Mouse (Mus musculus) left cerebral cortex, adult 9 months (tissue): Measurements from ENCODE around the gene Scp2.

ENCODE experiments used
- DNase-seq, 2 experiments: peaks; one replicate each; pipeline ENCODE4 v3.0.0; 2022; ENCODE audit warnings: low spot score in 2 of 2

Gene Scp2

DNA sequence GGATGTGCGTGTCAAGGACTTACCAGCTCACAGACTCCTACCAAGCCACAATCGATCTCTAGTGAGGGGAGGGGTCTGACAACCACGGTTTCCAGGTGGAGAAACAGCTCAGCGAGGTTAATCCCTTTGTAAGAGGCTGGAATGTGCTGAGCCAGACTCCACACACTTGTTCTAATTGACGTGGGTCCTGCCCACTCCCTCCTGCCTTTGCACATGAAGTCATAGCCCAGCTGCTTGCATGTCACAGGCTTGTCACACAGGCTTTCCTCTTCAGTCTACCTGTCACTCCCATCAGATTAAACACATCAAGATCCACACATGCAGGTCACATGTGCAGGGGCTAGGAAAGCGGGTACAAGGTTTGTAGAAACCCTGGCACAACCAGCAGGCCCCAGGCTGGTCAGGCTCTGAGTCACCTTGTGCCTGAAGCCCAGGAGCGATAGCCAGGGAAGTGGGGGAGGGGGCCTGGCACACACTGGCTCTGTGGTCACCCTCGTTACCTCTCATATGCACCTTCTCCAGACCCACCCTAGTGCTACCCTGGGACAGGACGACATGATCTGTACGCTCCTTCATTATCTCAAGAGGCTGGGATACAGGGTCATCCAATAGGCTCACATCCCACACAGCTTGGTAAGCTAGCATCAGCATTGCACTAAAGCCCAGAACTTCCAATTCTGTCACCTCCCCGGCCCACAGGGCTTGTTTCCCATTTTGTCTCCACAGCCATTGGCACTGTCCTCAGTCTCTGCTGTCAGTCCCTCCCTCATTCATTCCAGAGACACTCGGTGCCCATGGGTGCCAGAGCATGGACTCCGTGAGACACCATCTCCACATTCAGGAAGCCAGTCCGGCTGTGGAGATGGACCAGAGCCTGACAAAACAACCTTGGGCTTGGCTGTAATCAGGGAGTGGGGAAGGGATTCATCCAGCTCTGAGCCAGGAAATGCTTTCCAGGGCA, 125.6 kb downstream of the Scp2 start:
- DNase-seq, result peak in 1 of 2 experiments; percentile 30

DNA sequence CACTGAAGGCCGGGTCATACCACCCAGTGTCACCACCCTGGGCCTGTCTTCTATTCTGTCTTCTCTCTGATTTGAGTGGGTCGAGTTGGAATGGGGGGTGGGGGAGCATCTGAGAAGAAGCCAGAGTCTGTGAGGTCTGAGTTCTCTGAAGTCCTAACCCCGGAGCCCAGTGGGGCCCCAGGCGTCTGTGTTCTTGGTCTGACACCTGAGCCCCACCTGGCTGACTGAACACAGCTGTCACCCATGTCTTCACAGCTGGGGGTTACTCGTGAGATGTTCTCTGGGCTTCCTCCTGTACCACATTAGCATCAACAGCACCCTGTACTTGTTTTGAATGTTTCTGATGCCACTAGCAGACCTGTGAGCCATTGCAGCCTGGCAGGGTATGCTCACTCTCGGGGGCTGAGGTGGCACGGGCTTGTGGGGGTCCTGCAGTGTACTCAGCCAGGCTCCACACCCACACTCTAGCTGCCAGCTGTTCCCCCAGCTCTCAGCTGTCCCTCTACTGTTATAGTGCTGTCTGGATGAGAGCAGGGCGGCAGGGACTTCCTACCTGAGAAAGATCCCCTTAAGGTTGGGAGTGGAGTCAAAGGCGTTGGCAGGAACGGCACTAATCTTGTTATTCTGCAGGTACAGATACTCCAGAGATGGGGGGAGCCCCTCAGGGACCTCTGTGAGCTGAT, 126.4 kb downstream of the Scp2 start:
- no peak for DNase-seq

DNA sequence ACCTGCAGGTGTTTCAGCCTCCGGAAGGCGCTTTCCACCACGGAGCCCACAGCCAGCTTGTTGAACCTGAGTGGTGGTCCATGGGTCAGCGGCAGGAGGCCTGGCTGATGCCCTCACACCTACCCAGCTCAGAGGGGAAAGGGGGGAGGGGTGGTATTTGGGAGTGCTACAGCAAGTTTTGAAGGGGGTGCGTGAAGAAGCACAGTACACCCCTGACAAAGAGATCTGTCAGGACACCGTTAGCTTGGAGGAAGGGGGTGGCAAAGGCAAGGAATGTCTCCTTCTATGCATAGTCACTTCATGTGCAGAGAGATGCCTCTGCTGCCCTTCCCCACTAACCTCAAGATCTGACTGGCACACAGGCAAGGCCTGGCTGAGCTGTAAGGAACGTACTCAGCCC, 127.0 kb downstream of the Scp2 start:
- no peak for DNase-seq

DNA sequence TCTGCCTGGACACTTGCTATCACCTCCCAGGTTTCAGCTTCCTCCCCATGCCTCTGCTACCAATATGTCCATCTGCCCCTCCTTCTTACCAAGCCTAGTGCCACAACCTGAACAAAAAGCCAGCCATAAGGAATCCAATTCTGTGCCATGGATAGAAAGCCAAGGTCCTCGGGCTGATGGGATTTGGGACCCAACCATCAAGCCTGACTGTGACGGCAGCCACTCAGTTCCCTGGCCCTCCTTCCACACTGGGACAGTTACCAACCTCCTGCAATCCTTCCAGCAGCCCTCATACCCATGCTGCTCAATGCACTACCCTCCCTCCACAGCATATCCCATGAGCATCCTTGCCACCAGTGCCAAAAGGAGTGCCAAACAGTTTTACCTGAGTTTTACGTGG, 128.5 kb downstream of the Scp2 start:
- DNase-seq, result no peak

DNA sequence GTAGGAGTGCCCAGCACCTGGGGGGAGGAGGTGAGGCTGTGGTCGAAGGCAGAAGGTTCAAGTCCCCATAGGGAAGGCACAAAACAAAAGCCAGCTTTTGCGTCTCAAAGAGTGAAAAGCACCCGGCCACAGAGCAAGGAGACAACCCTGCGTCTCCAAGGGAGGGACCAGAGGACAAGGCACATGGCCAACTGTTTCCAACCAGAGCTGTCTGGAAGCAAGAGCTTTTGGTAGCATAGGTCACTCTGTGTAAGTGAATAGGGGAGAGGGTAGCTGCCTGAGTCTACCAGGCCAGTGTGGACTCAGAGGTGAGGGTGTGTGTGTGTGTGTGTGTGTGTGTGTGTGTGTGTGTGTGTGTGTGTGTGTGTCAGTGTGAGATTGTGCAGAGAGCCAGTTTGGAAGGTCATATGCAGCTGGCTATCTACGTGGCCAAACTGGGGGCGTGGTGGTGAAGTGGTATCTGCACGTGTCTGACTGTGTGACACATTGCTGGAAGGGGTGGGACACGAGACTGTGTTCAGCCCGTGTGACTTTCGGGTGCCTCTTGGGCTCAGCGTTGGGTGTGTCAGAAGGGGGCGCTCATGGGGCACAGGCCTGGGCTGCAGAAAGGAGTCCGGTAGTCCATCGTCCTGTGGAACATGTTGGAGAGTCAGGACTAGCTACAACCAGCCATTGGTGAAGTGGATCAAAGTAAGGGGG, 129.6 kb downstream of the Scp2 start:
- no peak for DNase-seq

DNA sequence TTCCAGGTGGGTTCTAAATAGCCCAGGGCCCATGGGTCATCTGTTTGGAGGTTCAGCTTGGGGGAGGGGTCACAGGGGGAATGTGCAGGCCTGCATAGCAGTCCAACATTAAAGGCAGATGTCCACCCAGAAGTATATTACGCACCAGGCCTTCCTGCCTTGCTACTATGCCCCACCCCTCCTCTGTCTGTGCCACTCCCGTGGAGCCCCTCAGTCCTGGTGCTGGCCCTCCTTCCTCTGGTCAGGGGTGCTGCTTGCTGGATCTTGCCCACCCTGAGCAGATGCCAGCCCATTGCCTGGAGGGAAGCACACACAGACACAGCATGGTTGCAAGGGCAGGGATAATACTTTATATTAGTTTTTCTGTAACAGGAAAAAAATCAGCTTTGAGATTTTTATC, 130.3 kb downstream of the Scp2 start:
- DNase-seq, result no peak

DNA sequence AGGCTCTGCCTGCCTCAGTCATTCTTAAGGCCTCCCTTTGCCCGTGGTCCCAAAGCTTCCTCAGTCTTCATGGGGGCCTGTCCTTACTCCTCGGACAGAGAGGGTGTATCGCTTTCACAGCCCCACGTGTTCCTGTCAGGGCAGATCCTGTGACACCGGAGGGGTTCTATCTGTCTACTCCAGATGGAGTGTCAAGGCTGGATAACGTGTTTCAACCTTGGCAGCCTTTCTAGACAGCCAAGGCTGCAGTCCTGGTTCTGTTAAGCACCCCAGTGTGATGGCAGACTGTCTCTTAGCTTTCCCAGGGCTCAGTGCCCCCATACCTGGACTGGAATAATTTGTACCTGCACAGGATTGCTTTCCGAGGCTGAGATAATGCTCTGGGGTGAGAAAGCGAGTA, 136.3 kb downstream of the Scp2 start:
- DNase-seq, result no peak

DNA sequence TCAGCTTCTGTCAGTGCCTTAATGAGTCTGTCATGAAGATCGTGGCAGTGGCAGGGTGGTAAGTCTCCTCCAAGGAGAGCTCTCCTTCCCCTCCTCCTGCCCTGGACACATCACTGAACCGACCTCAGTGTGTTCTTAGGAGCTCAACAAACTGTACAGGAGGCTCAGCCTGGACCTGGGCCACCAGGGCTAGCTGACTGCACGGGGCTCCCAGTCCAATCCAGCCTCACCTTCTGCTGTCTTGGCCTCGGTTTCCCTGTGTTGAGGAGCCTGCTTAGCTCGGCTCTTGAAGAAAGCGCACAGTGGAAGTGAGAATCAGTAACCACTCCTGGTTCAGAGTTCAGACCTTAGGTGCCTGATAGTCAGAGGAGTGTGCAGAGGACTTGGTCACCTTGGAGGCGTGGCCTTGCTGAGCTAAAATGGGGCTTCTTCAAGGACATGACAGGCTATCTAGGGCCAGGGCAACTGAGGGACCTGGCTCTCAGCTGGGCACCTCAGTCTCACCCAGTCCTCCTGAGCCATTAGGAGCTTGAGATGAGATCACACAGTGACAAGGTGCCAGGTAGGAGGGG, 137.2 kb downstream of the Scp2 start:
- DNase-seq, result no peak

DNA sequence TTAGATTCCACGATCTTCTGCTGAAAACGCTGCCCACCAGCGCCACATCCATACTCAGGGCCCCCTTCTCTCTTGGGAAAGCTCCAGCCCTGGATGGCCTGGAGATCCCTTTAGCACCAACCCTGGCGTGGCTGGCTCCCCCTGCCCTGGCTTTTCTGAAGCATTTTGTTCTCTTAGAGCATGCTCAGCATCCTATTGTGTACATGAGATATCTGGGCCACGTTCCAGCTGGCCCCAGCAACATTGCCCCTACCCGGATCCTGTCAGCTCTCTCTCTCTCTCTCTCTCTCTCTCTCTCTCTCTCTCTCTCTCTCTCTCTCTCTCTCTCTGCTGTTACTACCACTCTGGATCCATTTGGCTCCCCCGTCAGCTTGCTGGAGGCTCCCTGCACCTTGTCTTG, 139.5 kb downstream of the Scp2 start:
- no peak for DNase-seq

DNA sequence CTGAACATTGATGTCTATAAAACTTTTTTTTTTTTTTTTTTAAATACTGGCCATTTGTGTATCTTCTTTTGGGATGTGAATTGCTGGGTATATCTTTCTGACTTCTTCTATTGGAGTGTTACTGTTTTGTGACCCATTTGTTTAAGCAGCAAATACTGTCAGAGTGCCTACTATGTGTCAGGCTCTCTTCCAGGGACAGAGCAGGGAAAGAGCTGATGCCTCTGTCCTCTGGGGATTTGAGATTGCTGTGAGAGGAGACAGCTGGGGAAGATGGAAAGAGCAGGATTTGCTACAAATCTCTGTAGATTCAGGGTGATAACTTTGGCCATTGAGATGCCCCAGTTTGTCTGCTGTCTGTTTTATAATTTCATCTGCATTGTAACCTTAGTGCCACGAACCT, 145.4 kb downstream of the Scp2 start:
- no peak for DNase-seq

DNA sequence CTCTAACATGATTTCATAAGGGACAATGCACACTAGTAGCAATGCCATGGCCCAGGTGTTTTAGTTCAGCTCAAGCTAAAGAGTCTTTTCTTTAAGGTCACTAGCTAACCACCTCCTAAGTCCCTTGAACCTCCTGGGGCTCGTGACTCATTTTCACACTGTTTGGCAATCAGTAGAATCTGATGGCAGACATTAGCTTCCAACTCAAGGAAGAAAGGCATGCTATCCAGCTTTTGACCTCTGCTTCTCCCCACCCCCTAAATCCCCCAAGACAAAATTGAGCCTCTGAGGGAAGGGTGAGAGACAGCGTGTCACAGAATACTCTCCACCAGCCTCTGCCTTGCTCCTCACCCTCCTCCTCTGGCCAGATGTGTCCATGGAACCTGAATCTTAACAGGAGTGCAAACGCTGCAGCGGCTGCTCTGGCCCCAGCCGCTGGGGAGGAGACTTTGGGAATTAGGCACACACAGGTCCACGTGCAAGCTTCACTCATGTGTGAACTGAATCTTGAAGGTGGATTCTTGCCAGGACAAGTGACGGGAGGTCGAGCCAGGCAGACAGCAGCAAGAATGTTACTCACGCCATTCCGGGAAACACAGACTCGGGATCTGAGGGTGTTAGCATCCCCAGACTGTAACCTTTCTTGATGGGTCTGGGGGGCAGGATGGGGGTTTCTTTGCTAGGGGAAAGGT, 146.0 kb downstream of the Scp2 start:
- DNase-seq, result no peak

DNA sequence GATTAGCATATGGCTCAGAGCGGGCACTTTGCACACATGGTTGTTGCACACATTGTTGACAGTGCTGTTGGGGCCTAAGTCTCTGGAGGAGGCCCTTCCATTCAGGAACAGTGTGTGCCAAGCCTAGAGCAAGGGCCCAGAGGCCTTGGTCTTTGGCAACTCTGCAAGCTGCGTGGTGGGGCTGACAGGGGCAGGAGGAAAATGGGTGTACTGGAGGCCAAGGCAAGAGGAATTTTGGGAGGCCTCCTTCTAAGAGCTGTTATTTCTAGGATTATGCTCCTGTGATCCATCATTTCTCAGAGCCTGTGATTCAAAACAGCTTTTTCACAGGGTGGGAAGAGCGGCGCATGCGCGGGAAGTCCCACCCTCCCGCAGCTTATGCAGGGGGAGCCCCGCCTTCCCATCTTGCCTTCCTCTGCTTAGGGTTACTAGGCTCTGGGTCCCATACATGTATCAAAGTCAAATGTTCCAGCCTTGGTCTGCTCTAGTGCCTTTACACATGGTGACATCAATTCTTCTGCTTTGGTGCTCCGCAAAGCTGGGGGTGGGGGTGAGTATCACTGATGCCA, 148.3 kb downstream of the Scp2 start:
- DNase-seq, result no peak

DNA sequence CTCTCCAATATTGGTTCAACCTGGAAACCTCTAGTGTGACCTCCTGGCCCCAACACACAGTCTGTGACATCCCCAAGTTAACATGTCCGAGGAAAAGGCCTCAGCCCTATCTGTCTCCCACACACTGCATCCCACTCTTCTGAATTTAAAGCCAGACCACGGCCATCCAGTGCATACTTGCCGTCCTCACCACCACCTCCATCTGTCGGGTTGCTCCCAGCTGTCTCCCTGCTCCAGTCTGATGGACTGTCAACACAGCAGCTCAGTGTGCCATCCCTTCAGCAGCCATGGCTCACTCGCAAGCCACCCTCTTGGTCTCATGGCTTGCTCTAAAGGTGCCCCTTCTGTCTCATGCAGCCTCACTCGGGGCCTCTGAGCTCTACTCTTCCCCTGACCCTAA, 149.1 kb downstream of the Scp2 start:
- no peak for DNase-seq

DNA sequence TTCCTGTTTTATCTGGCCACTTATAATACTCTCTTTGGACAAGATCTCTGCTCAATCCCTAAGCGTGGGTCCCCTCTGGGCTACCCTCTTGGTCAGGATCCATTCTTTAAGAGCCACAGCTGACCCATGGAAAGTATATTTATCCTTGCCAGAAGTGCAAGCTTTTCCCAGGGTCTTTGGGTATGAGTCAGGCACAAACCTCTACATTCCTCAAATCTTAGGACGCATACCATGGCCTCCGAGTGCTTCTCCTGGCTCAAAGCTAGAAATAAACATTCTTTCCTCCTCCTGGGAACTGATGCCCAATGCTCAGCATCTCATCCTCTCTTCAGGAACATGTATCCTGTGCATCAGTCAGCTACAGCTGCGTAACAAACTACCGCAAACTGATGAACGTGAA, 149.8 kb downstream of the Scp2 start:
- DNase-seq, result no peak
